Mouse (Mus musculus) left cerebral cortex, postnatal 25 days (tissue): ENCODE data around the gene Dlgap1. TPM values are rescaled to one million over a fixed set of nuclear protein-coding genes. Genes with fewer than 3 reads are reported as not detected.

ENCODE experiments used
- DNase-seq, 2 experiments: peaks; one replicate each; pipeline ENCODE4 v3.0.0; 2022; ENCODE audit warnings: low spot score in 2 of 2, mixed read lengths in 1 of 2
- intact Hi-C: fragments of 180-260 bp; cut with DNase I; formaldehyde crosslinking; loops from one replicate; pipeline ENCODE4 v1.15.1; 2025
- microRNA-seq, 2 experiments: library from miRNA; unstranded; fragments of <30 nt; microRNA quantifications; one replicate each; pipeline ENCODE4 v1.2.0; 2022
- total RNA-seq, 2 experiments: library from RNA; stranded (reverse); gene quantifications; 2 replicates each; pipeline ENCODE4 v1.2.3; 2021

The Dlgap1 gene
- total RNA-seq, 2 experiments from 2014 or later: 420 to 443 TPM

GRCm38 (mm10) chr17:70856871-70857415 lies 888.1 kb downstream of the Dlgap1 start:
- intact Hi-C loops: no loop called here

GRCm38 (mm10) chr17:70858814-70859213 lies 889.9 kb downstream of the Dlgap1 start:
- no peak for DNase-seq
- intact Hi-C loops: no loop called here

More at GRCm38 (mm10) chr17:70856871-70857415, 888.1 kb downstream of the Dlgap1 start:
- no peak for DNase-seq

DNA sequence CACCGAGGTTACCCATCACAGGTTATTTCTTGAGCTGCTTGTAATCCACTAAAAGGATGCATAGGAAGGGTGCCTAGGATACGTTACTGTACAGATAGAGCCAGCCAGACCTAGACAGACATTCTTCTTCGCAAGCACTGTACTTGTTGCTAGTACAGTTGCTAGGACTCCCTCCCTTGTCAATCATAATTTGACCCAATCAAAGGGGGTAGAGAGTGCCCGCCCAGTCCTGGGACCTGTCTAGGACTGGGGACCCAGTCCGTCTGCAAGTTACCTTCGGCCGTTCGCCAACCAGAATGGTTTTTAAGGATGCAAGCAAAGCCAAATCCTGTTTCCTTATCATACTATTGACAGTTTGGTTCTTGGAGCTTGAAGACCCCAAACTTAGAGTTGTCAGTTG lies 895.2 kb downstream of the Dlgap1 start:
- intact Hi-C loops: no loop called here
- DNase-seq: no peak

- DNase-seq: no peak
These were observed 895.8 kb downstream of the Dlgap1 start for GRCm38 (mm10) chr17:70864645-70865044.

DNA sequence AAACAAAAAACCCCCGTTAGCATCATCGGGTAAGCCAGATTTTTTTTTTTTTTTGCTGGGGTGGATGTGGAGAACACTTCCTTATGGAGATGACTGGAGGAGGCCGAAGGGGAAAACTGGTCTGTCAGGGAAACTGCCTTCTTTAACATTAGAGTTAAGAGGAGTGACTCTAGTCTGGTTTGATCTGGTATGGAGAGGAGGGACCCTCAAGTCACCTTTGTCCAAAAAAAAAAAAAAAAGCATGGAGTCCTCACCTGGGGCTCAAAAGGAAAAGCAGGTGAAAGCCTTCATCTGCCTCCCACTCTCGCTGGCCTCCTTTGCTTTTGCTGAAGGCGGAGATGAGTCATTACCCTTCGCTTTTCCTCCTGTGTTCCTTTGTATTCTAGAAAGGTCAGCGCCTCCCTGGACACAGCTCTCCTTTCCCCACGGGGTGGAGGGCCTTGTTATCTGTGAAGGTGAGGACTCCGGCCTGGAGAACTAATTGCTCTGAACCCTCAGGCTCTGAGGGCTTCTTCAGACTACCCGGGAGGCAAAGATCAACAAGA lies 896.3 kb downstream of the Dlgap1 start:
- no peak for DNase-seq
- intact Hi-C loops: no loop called here

More at GRCm38 (mm10) chr17:70864645-70865044, 895.8 kb downstream of the Dlgap1 start:
- intact Hi-C loops: no loop called here

- intact Hi-C loops: no loop called here
- no peak for DNase-seq
These were observed 897.2 kb downstream of the Dlgap1 start for GRCm38 (mm10) chr17:70866029-70866428.

DNA sequence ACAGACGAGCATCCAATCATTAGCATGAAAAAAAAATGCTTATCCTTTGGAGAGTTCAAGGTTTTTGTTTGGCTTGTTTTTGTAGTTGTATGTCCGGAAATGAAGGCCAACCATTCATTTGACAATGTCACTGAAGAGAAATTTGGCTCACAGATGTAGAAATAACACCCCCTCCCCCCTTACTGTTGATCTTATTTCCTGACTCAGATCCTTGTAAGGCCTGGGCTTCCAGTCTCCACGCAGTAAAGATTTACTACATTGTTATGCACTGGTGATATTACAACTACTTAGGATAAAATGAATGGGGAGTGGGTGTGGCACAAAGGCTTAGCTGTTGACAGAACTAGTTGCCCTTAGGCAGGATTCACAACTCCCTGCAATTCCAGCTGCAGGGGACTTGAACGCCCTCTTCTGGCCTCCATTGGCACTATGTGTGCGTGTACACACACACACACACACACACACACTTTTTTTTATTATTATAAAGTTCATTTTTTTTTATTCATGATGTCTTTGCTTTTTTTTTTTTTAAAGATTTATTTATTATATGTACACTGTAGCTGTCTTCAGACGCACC lies 897.8 kb downstream of the Dlgap1 start:
- intact Hi-C loops: no loop called here
- no peak for DNase-seq

DNA sequence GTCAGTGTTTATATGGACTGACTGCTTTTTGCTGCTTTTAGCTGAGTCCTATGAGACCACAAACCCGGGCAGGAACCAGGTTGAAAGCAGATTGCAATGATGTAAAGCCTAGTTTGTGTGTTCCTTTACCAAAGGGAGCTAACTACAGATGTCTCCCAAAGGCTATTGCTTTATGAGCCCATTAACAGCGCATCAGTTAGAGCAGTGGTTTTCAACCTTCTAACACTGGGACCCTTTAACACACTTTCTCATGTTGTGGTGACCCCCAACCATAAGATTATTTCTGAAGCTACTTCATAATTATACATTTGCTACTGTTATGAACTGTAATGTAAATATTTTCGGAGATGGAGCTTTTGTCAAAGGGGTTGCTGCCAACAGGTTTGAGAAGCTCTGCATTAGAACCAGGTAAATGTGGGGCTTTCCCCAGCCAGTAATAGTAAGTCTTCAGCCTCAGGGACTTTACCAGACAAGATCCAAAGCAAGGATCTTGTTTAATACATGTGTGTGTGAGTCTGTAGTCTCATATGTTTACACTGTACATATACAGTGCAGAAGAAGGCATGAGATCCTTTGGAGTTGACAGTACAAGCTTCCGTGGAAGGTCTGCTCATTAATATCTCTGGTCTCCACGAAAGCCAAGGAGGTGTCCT lies 899.8 kb downstream of the Dlgap1 start:
- intact Hi-C loops: no loop called here
- DNase-seq: no peak

- DNase-seq: no peak
These were observed 901.7 kb downstream of the Dlgap1 start for GRCm38 (mm10) chr17:70870581-70870980.

More at GRCm38 (mm10) chr17:70870581-70870980, 901.7 kb downstream of the Dlgap1 start:
- intact Hi-C loops: loop anchor here (5.0 kb wide), 1 partner anchor 47 kb away; no protein-coding TSS in a partner anchor

Small RNA genes within 50 kb of the gene (microRNA-seq; reads per million reads assigned to microRNA genes)
- gene Mir1195: 0 reads per million in 2 experiments
